Mouse (Mus musculus) left cerebral cortex, postnatal 10 days (tissue): ENCODE results near the gene Zbtb4. TPM values are rescaled to one million over a fixed set of nuclear protein-coding genes. Genes with fewer than 3 reads are reported as not detected.

Experiments
- DNase-seq, 2 experiments: peaks; one replicate each; pipeline ENCODE4 v3.0.0; 2021 to 2022; ENCODE audit warnings: low spot score in 2 of 2, mixed read lengths in 1 of 2; ENCODE audit errors: extremely low spot score in 1 of 2
- intact Hi-C: fragments of 180-260 bp; cut with DNase I; formaldehyde crosslinking; loops from one replicate; pipeline ENCODE4 v1.15.1; 2025
- total RNA-seq, 2 experiments: library from RNA; stranded (reverse); gene quantifications; 2 replicates each; pipeline ENCODE4 v1.2.3; 2021

Zbtb4 gene
- total RNA-seq, 2 experiments from 2014 or later = 57.1 to 67.6 TPM

GRCm38 (mm10) chr11:69816520-69816919, 50.8 kb downstream of the Zbtb4 start:
- no peak for DNase-seq
- intact Hi-C loops = no loop called here

GRCm38 (mm10) chr11:69818365-69818764, 52.7 kb downstream of the Zbtb4 start, which contains the start of gene Spem2:
Spem2 (minus strand) TSS chr11:69818465.
- intact Hi-C loops = no loop called here

GRCm38 (mm10) chr11:69818871-69819270, 53.2 kb downstream of the Zbtb4 start:
- intact Hi-C loops = no loop called here
- no peak for DNase-seq

More at GRCm38 (mm10) chr11:69818365-69818764, 52.7 kb downstream of the Zbtb4 start, which contains the start of gene Spem2:
- DNase-seq = no peak

- no peak for DNase-seq
- intact Hi-C loops = no loop called here
These were observed 56.4 kb downstream of the Zbtb4 start, which contains the start of gene Spem1 for GRCm38 (mm10) chr11:69822080-69822479. Spem1 (minus strand) TSS chr11:69822180.

GRCm38 (mm10) chr11:69823456-69823855, 57.7 kb downstream of the Zbtb4 start:
- intact Hi-C loops = no loop called here
- DNase-seq = no peak

- DNase-seq = no peak
- intact Hi-C loops = no loop called here
These were observed 63.1 kb downstream of the Zbtb4 start for GRCm38 (mm10) chr11:69828832-69829231.

- intact Hi-C loops = no loop called here
- DNase-seq = no peak
These were observed 67.8 kb downstream of the Zbtb4 start for GRCm38 (mm10) chr11:69833554-69833953.

Other genes starting within 250 kb of the Zbtb4 start
- gene Dnah2, start 216.8 kb upstream of the Zbtb4 start, total RNA-seq = 1 to 10 TPM; 4.2 to 5.7 TPM
- 100 to 1,000 TPM; 147 to 154 TPM for gene Efnb3, start 205.7 kb upstream of the Zbtb4 start, total RNA-seq
- gene Wrap53, start 185.7 kb upstream of the Zbtb4 start, total RNA-seq = 1 to 10 TPM; 6.3 to 7.6 TPM
- 10 to 100 TPM; 20.5 to 26.1 TPM for gene Trp53, start 185.6 kb upstream of the Zbtb4 start, total RNA-seq
- gene Atp1b2, start 160.0 kb upstream of the Zbtb4 start, total RNA-seq = 100 to 1,000 TPM; 395 to 416 TPM
- not detected for gene Shbg, start 148.0 kb upstream of the Zbtb4 start, total RNA-seq
- 10 to 100 TPM; 12.7 to 15.2 TPM for gene Sat2, start 143.9 kb upstream of the Zbtb4 start, total RNA-seq
- 10 to 100 TPM; 92.0 to 99.4 TPM for gene Fxr2, start 132.9 kb upstream of the Zbtb4 start, total RNA-seq
- not detected for gene Sox15, start 110.6 kb upstream of the Zbtb4 start, total RNA-seq
- gene Mpdu1, start 103.3 kb upstream of the Zbtb4 start, total RNA-seq = 10 to 100 TPM; 87.3 to 95.6 TPM
- gene Cd68, start 99.8 kb upstream of the Zbtb4 start, total RNA-seq = 10 to 100 TPM; 11.6 to 12.2 TPM
- 100 to 1,000 TPM; 455 to 466 TPM for gene Eif4a1, start 93.5 kb upstream of the Zbtb4 start, total RNA-seq
- gene Senp3, start 83.8 kb upstream of the Zbtb4 start, total RNA-seq = 100 to 1,000 TPM in 1 of 2 experiments, 10 to 100 TPM in 1; 96.9 to 103 TPM
- 1 to 10 TPM in 1 of 2 experiments, under 1 TPM in 1; 0.39 to 1.6 TPM for gene Tnfsf13, start 80.1 kb upstream of the Zbtb4 start, total RNA-seq
- 1 to 10 TPM; 7.4 TPM for gene Tnfsf12, start 70.1 kb upstream of the Zbtb4 start, total RNA-seq
- 1 to 10 TPM in 1 of 2 experiments, under 1 TPM in 1; 0.81 to 1.5 TPM for gene Tnfsfm13, start 69.8 kb upstream of the Zbtb4 start, total RNA-seq
- 10 to 100 TPM; 52.1 to 52.9 TPM for gene Polr2a, start 7.3 kb upstream of the Zbtb4 start, total RNA-seq
- gene Slc35g3, start 3.9 kb upstream of the Zbtb4 start, total RNA-seq = not detected
- gene Chrnb1, start 30.0 kb downstream of the Zbtb4 start, total RNA-seq = 1 to 10 TPM in 1 of 2 experiments, under 1 TPM in 1; 0.95 to 1.2 TPM
- 10 to 100 TPM; 20.0 to 21.5 TPM for gene Fgf11, start 35.9 kb downstream of the Zbtb4 start, total RNA-seq
- gene Tmem102, start 39.7 kb downstream of the Zbtb4 start, total RNA-seq = not detected
- not detected for gene Gm39566, start 49.4 kb downstream of the Zbtb4 start, total RNA-seq
- not detected for gene Spem2, start 52.6 kb downstream of the Zbtb4 start, total RNA-seq
- under 1 TPM; 0.45 to 0.57 TPM for gene Spem1, start 56.3 kb downstream of the Zbtb4 start, total RNA-seq
- 100 to 1,000 TPM; 268 to 274 TPM for gene Nlgn2, start 71.9 kb downstream of the Zbtb4 start, total RNA-seq
- 100 to 1,000 TPM; 151 to 159 TPM for gene Tmem256, start 72.6 kb downstream of the Zbtb4 start, total RNA-seq
- gene Plscr3, start 80.5 kb downstream of the Zbtb4 start, total RNA-seq = 10 to 100 TPM; 28.4 to 32.2 TPM
- under 1 TPM; 0.11 to 0.14 TPM for gene Tnk1, start 92.8 kb downstream of the Zbtb4 start, total RNA-seq
- not detected for gene Tmem95, start 112.1 kb downstream of the Zbtb4 start, total RNA-seq
- under 1 TPM; 0.57 to 0.62 TPM for gene Kctd11, start 115.5 kb downstream of the Zbtb4 start, total RNA-seq
- under 1 TPM; 0.15 to 0.26 TPM for gene Acap1, start 129.6 kb downstream of the Zbtb4 start, total RNA-seq
- 1 to 10 TPM; 1.8 TPM for gene 2810408A11Rik, start 135.1 kb downstream of the Zbtb4 start, total RNA-seq
- 100 to 1,000 TPM; 126 to 129 TPM for gene Neurl4, start 135.2 kb downstream of the Zbtb4 start, total RNA-seq
- 10 to 100 TPM; 24.8 to 25.7 TPM for gene Gps2, start 148.0 kb downstream of the Zbtb4 start, total RNA-seq
- gene Eif5a, start 156.0 kb downstream of the Zbtb4 start, total RNA-seq = 100 to 1,000 TPM; 525 to 535 TPM
- 1 to 10 TPM; 9.5 TPM for gene Ybx2, start 169.9 kb downstream of the Zbtb4 start, total RNA-seq
- gene Slc2a4, start 182.3 kb downstream of the Zbtb4 start, total RNA-seq = 1 to 10 TPM; 1.3 to 1.4 TPM
- not detected for gene Cldn7, start 198.9 kb downstream of the Zbtb4 start, total RNA-seq
- gene Ctdnep1, start 215.2 kb downstream of the Zbtb4 start, total RNA-seq = 100 to 1,000 TPM; 104 to 118 TPM
- 100 to 1,000 TPM; 114 to 125 TPM for gene Elp5, start 216.6 kb downstream of the Zbtb4 start, total RNA-seq
- 100 to 1,000 TPM; 252 to 266 TPM for gene Gabarap, start 225.2 kb downstream of the Zbtb4 start, total RNA-seq
- 10 to 100 TPM; 35.2 to 38.6 TPM for gene Phf23, start 229.9 kb downstream of the Zbtb4 start, total RNA-seq
- gene Dvl2, start 234.7 kb downstream of the Zbtb4 start, total RNA-seq = 10 to 100 TPM; 27.5 to 30.3 TPM
- 10 to 100 TPM; 44.8 to 48.0 TPM for gene Acadvl, start 249.5 kb downstream of the Zbtb4 start, total RNA-seq